Mouse (Mus musculus): ENCODE data around the gene Gm20388. TPM values are rescaled to one million over a fixed set of nuclear protein-coding genes. Genes with fewer than 3 reads are reported as not detected.
A peak's percentile ranks its signal among the peaks of the same experiment; 100 is the strongest.

Gene Gm20388
- total RNA-seq, 1 experiment, result 27.0 TPM

DNA sequence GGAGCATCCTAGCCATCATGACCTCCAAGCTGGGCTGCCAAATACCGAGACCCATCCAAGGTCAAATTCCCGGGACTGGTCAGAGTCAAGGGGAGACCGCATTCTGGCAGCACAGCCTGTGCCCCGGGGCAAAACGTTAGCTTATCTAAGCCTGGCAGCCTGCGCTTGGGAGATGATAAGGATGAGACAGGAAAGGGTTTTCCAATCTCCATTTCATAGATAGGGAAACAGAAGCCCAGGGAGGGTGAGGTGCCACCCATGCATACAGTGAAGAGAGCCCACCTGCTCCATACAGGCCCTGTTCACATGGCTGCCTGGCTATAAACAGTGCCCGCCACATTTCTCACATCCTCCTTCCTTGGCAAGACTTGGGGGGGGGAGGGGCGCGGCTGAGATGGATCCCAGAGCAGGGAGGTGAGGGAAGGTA lies 2755.7 kb downstream of the Gm20388 start:
- H3K27ac ChIP-seq (ENCODE audit: insufficient read depth, low read depth, low read length, poor library complexity, severe bottlenecking), result no peak overlapping the region
- H3K36me3 ChIP-seq (ENCODE audit: control insufficient read depth, insufficient read depth, low read length, poor library complexity, severe bottlenecking), result no peaks in the 10 kb centered on the region
- no peak for DNase-seq (ENCODE audit: low read depth, low spot score)
- H3K4me1 ChIP-seq (ENCODE audit: control insufficient read depth in 2 of 2, insufficient read depth in 2 of 2, low read length in 2 of 2, poor library complexity in 1 of 2), result no peaks in the 10 kb centered on the region
- H3K9me3 ChIP-seq (ENCODE audit: control insufficient read depth, insufficient read depth, low read depth, low read length), result no peaks in the 10 kb centered on the region
- TF ChIP-seq HCFC1 (IDR thresholded peaks at IDR 0.05; ENCODE audit: borderline replicate concordance, insufficient read depth, low read length) (no peak), ZNF384 (IDR thresholded peaks at IDR 0.05; ENCODE audit: low read depth, low read length) (no peak), MAFK (IDR thresholded peaks at IDR 0.05; ENCODE audit: insufficient read depth, low read depth, low read length) (no peak), ZC3H11A (IDR thresholded peaks at IDR 0.05; ENCODE audit: borderline replicate concordance, low read depth, low read length) (no peak), CHD2 (IDR thresholded peaks at IDR 0.05; ENCODE audit: low read depth, low read length) (no peak)
- no peak overlapping the region for H3K9ac ChIP-seq (ENCODE audit: insufficient read depth, low read depth, low read length, poor library complexity, severe bottlenecking)
- H3K4me3 ChIP-seq (ENCODE audit: insufficient read depth in 1 of 2, low read depth in 1 of 2, low read length in 2 of 2, poor library complexity in 1 of 2, severe bottlenecking in 1 of 2), result no peak overlapping the region
- in situ Hi-C loops (cut with MboI; ENCODE audit: low sequenced_read_pairs in 2 of 2, unreplicated experiment in 2 of 2), result no loop called here

DNA sequence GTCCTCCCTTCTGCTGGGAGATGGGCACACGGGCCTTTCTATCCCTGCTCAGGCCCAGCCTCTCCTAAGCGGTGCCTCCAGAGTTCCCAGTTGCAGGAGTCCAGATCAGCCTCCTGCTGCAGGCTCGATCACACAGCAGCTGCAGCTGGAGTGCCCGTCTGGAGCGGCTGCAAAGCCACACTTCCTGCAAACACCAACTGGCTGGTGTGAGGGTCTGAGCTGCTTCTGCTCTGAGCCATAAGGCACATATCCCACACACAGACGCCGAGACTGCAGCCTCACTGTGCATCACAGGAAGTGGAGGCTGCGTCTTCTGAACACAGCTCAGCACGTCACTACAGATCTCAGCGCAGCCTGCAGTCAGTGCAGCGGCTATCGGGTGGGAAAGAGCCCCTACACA lies 2756.2 kb downstream of the Gm20388 start:
- Histone ChIP-seq H3K4me1 (ENCODE audit: control insufficient read depth in 2 of 2, insufficient read depth in 2 of 2, low read length in 2 of 2, poor library complexity in 1 of 2) (no peaks in the 10 kb centered on the region), H3K36me3 (ENCODE audit: control insufficient read depth, insufficient read depth, low read length, poor library complexity, severe bottlenecking) (no peaks in the 10 kb centered on the region), H3K4me3 (ENCODE audit: insufficient read depth in 1 of 2, low read depth in 1 of 2, low read length in 2 of 2, poor library complexity in 1 of 2, severe bottlenecking in 1 of 2) (peak overlapping the region in 1 of 2 experiments; percentile 0; a peak in 1 of 4 replicates), H3K9ac (ENCODE audit: insufficient read depth, low read depth, low read length, poor library complexity, severe bottlenecking) (no peak overlapping the region), H3K27ac (ENCODE audit: insufficient read depth, low read depth, low read length, poor library complexity, severe bottlenecking) (no peak overlapping the region), H3K9me3 (ENCODE audit: control insufficient read depth, insufficient read depth, low read depth, low read length) (no peaks in the 10 kb centered on the region)
- in situ Hi-C loops (cut with MboI; ENCODE audit: low sequenced_read_pairs in 2 of 2, unreplicated experiment in 2 of 2), result no loop called here
- no peak for DNase-seq (ENCODE audit: low read depth, low spot score)
- TF ChIP-seq CHD2 (IDR thresholded peaks at IDR 0.05; ENCODE audit: low read depth, low read length), result no peak
- no peak for TF ChIP-seq ZC3H11A (IDR thresholded peaks at IDR 0.05; ENCODE audit: borderline replicate concordance, low read depth, low read length)
- TF ChIP-seq ZNF384 (IDR thresholded peaks at IDR 0.05; ENCODE audit: low read depth, low read length), result no peak
- no peak for TF ChIP-seq MAFK (IDR thresholded peaks at IDR 0.05; ENCODE audit: insufficient read depth, low read depth, low read length)

DNA sequence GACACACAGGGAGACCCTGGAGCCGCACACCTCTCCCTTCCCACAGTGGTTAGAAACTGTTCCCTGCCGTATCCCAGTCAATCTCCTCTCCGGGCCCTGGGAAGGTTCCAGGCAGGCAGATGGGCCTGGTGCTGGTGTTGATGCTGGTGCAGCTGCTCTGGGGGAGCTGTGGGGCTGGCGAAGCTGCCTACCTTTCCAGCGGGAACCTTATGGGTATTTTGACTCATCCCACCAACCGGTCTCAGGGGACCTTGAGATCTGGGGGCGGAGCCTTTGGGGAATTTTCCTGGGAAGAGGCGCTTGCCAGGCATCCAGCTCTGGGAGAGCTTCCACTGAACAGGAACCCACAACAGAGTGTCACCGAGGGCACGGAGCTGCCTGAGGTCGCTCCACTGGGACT lies 2757.2 kb downstream of the Gm20388 start:
- Histone ChIP-seq H3K4me1 (ENCODE audit: control insufficient read depth in 2 of 2, insufficient read depth in 2 of 2, low read length in 2 of 2, poor library complexity in 1 of 2) (no peaks in the 10 kb centered on the region), H3K36me3 (ENCODE audit: control insufficient read depth, insufficient read depth, low read length, poor library complexity, severe bottlenecking) (no peaks in the 10 kb centered on the region), H3K4me3 (ENCODE audit: insufficient read depth in 1 of 2, low read depth in 1 of 2, low read length in 2 of 2, poor library complexity in 1 of 2, severe bottlenecking in 1 of 2) (no peak overlapping the region), H3K9me3 (ENCODE audit: control insufficient read depth, insufficient read depth, low read depth, low read length) (no peaks in the 10 kb centered on the region), H3K9ac (ENCODE audit: insufficient read depth, low read depth, low read length, poor library complexity, severe bottlenecking) (no peak overlapping the region), H3K27ac (ENCODE audit: insufficient read depth, low read depth, low read length, poor library complexity, severe bottlenecking) (no peak overlapping the region)
- TF ChIP-seq HCFC1 (IDR thresholded peaks at IDR 0.05; ENCODE audit: borderline replicate concordance, insufficient read depth, low read length) (no peak), MAFK (IDR thresholded peaks at IDR 0.05; ENCODE audit: insufficient read depth, low read depth, low read length) (no peak), CHD2 (IDR thresholded peaks at IDR 0.05; ENCODE audit: low read depth, low read length) (no peak)
- DNase-seq (ENCODE audit: low read depth, low spot score), result no peak
- in situ Hi-C loops (cut with MboI; ENCODE audit: low sequenced_read_pairs in 2 of 2, unreplicated experiment in 2 of 2), result no loop called here

DNA sequence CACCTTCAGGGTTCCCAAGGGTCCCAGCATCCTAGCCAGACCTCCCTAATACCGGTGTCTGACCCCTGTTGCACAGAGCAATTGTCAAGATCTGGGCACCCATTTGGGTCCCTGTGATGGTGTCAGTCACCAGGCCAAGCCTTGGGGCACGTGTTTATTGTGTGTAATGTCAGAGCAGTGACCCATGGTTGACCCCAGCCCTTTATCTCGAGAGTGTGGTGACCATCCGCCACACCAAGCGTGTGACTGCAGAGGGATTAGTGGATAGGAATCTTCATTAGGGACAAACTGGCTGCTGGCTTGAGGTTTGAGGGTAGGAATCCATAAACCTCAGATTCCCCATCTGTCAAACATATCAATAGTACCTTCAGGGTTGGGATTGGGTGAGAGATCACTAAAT lies 2758.7 kb downstream of the Gm20388 start:
- Histone ChIP-seq H3K27ac (ENCODE audit: insufficient read depth, low read depth, low read length, poor library complexity, severe bottlenecking) (no peak overlapping the region), H3K9ac (ENCODE audit: insufficient read depth, low read depth, low read length, poor library complexity, severe bottlenecking) (no peak overlapping the region), H3K9me3 (ENCODE audit: control insufficient read depth, insufficient read depth, low read depth, low read length) (no peaks in the 10 kb centered on the region), H3K4me3 (ENCODE audit: insufficient read depth in 1 of 2, low read depth in 1 of 2, low read length in 2 of 2, poor library complexity in 1 of 2, severe bottlenecking in 1 of 2) (no peak overlapping the region), H3K4me1 (ENCODE audit: control insufficient read depth in 2 of 2, insufficient read depth in 2 of 2, low read length in 2 of 2, poor library complexity in 1 of 2) (no peaks in the 10 kb centered on the region), H3K36me3 (ENCODE audit: control insufficient read depth, insufficient read depth, low read length, poor library complexity, severe bottlenecking) (no peaks in the 10 kb centered on the region)
- no peak for DNase-seq (ENCODE audit: low read depth, low spot score)
- TF ChIP-seq ZC3H11A (IDR thresholded peaks at IDR 0.05; ENCODE audit: borderline replicate concordance, low read depth, low read length) (no peak), ZNF384 (IDR thresholded peaks at IDR 0.05; ENCODE audit: low read depth, low read length) (no peak), MAFK (IDR thresholded peaks at IDR 0.05; ENCODE audit: insufficient read depth, low read depth, low read length) (no peak), CHD2 (IDR thresholded peaks at IDR 0.05; ENCODE audit: low read depth, low read length) (no peak), HCFC1 (IDR thresholded peaks at IDR 0.05; ENCODE audit: borderline replicate concordance, insufficient read depth, low read length) (no peak)
- in situ Hi-C loops (cut with MboI; ENCODE audit: low sequenced_read_pairs in 2 of 2, unreplicated experiment in 2 of 2), result no loop called here

DNA sequence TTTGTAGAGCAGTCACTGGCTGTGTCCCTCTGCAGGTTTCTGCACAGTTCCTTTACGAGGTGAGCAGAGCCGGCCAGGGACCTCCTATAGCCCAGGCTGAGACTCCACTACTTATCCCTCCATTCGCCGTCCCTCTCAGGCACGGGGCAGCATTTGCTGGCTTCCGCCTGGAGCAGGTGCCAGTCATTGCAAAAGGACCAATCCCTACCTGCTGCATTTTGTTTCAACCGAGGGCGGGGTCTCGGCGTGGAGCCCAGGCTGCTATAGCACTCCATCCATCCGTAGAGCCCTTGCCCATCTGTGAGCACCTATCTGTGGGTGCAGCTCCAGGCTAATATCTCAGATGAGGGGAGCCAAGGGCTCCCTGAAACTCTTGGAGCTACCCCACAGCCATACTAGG lies 2759.4 kb downstream of the Gm20388 start:
- no peak for DNase-seq (ENCODE audit: low read depth, low spot score)
- Histone ChIP-seq H3K4me3 (ENCODE audit: insufficient read depth in 1 of 2, low read depth in 1 of 2, low read length in 2 of 2, poor library complexity in 1 of 2, severe bottlenecking in 1 of 2) (no peak overlapping the region), H3K9me3 (ENCODE audit: control insufficient read depth, insufficient read depth, low read depth, low read length) (no peaks in the 10 kb centered on the region), H3K36me3 (ENCODE audit: control insufficient read depth, insufficient read depth, low read length, poor library complexity, severe bottlenecking) (no peaks in the 10 kb centered on the region), H3K9ac (ENCODE audit: insufficient read depth, low read depth, low read length, poor library complexity, severe bottlenecking) (no peak overlapping the region), H3K27ac (ENCODE audit: insufficient read depth, low read depth, low read length, poor library complexity, severe bottlenecking) (no peak overlapping the region), H3K4me1 (ENCODE audit: control insufficient read depth in 2 of 2, insufficient read depth in 2 of 2, low read length in 2 of 2, poor library complexity in 1 of 2) (no peaks in the 10 kb centered on the region)
- in situ Hi-C loops (cut with MboI; ENCODE audit: low sequenced_read_pairs in 2 of 2, unreplicated experiment in 2 of 2), result no loop called here
- TF ChIP-seq ZNF384 (IDR thresholded peaks at IDR 0.05; ENCODE audit: low read depth, low read length), result no peak
- no peak for TF ChIP-seq MAFK (IDR thresholded peaks at IDR 0.05; ENCODE audit: insufficient read depth, low read depth, low read length)
- TF ChIP-seq HCFC1 (IDR thresholded peaks at IDR 0.05; ENCODE audit: borderline replicate concordance, insufficient read depth, low read length), result no peak
- no peak for TF ChIP-seq CHD2 (IDR thresholded peaks at IDR 0.05; ENCODE audit: low read depth, low read length)
- no peak for TF ChIP-seq ZC3H11A (IDR thresholded peaks at IDR 0.05; ENCODE audit: borderline replicate concordance, low read depth, low read length)
